Mouse (Mus musculus) stomach, embryonic 14.5 days (tissue): ENCODE data around the gene 4833439L19Rik. TPM values are rescaled to one million over a fixed set of nuclear protein-coding genes. Genes with fewer than 3 reads are reported as not detected.

Source experiments
- ATAC-seq: fragments of 200-750 bp; cut with Nextera tagmentation; 2 replicates; pipeline ENCODE4 v1.8.0; 2017; ENCODE audit warnings: low read depth, moderate TSS enrichment; ENCODE audit not compliant: insufficient number of reproducible peaks, insufficient read depth, low FRiP score
- H3K27ac ChIP-seq: fragments of 300-500 bp; sonication (generic); 2 replicates; pipeline ENCODE4 v1.5.1; 2014; ENCODE audit warnings: mild to moderate bottlenecking, low read length, moderate library complexity, mixed read lengths
- H3K27me3 ChIP-seq: fragments of 300-500 bp; sonication (generic); 2 replicates; pipeline ENCODE4 v1.6.1; 2014; ENCODE audit warnings: low read length, control low read depth, mixed read lengths; ENCODE audit not compliant: control insufficient read depth, insufficient read depth
- H3K36me3 ChIP-seq: fragments of 300-500 bp; sonication (generic); 2 replicates; pipeline ENCODE4 v1.6.1; 2014; ENCODE audit warnings: mild to moderate bottlenecking, control low read depth, low read length, moderate library complexity, mixed read lengths; ENCODE audit not compliant: control insufficient read depth, insufficient read depth
- H3K4me1 ChIP-seq: fragments of 300-500 bp; sonication (generic); 2 replicates; pipeline ENCODE4 v1.6.1; 2014; ENCODE audit warnings: low read length, control low read depth, mixed read lengths; ENCODE audit not compliant: control insufficient read depth, insufficient read depth
- H3K4me2 ChIP-seq: fragments of 300-500 bp; sonication (generic); replicated peaks from 2 replicates; pipeline ENCODE4 v1.6.1; 2014; ENCODE audit warnings: low read depth, low read length, control low read depth
- H3K4me3 ChIP-seq: fragments of 300-500 bp; sonication (generic); 2 replicates; pipeline ENCODE4 v1.5.1; 2014; ENCODE audit warnings: low read depth, low read length, control low read depth
- H3K9ac ChIP-seq: fragments of 300-500 bp; sonication (generic); replicated peaks from 2 replicates; pipeline ENCODE4 v1.6.1; 2014; ENCODE audit warnings: low read depth, mild to moderate bottlenecking, control low read depth, low read length, moderate library complexity, mixed read lengths
- H3K9me3 ChIP-seq: fragments of 300-500 bp; sonication (generic); 2 replicates; pipeline ENCODE4 v1.6.1; 2016; ENCODE audit warnings: low read depth, low read length, control low read depth; ENCODE audit not compliant: control insufficient read depth
- WGBS: fragments of 180-500 bp; shearing (Covaris S2); extraction: QIAGEN DNeasy Blood & Tissue Kit; methylation state at CpG from one replicate; pipeline ENCODE4 v1.1.7; 2014; 5-methylcytosine and 5-hydroxymethylcytosine counted together
- polyA plus RNA-seq: library from polyadenylated mRNA; unstranded; fragments of >200 nt; fragmentation: Nextera tagmentation; extraction: Ambion mirVana; gene quantifications from 2 replicates; pipeline ENCODE4 v1.2.1, GENCODE M21; 2014

4833439L19Rik gene
- polyA plus RNA-seq, 1 experiment from 2014 or later, result 129 TPM

- H3K4me3 ChIP-seq, result no peak overlapping the region
- no peak overlapping the region for H3K9ac ChIP-seq
- H3K9me3 ChIP-seq, result no peaks in the 10 kb centered on the region
- WGBS, result 78% methylated on average over 7 of the region's 7 CpGs
- no peak overlapping the region for H3K27ac ChIP-seq
- ATAC-seq, result no peak
- no peaks in the 10 kb centered on the region for H3K4me1 ChIP-seq
- no peaks in the 10 kb centered on the region for H3K27me3 ChIP-seq
- H3K4me2 ChIP-seq, result no peak overlapping the region
- peaks cover 42% of the 10 kb centered on the region for H3K36me3 ChIP-seq
Observed at GRCm38 (mm10) chr13:54548036-54548435, 17.2 kb downstream of the 4833439L19Rik start.

- Histone ChIP-seq H3K4me3 (no peak overlapping the region), H3K27me3 (no peaks in the 10 kb centered on the region), H3K9ac (no peak overlapping the region), H3K4me1 (no peaks in the 10 kb centered on the region), H3K27ac (no peak overlapping the region), H3K4me2 (no peak overlapping the region), H3K36me3 (peaks cover 29% of the 10 kb centered on the region), H3K9me3 (no peaks in the 10 kb centered on the region)
- ATAC-seq, result no peak
Observed at GRCm38 (mm10) chr13:54532134-54532533, 33.1 kb downstream of the 4833439L19Rik start.

GRCm38 (mm10) chr13:54527140-54527539 is 38.1 kb downstream of the 4833439L19Rik start:
- no peak for ATAC-seq

GRCm38 (mm10) chr13:54521181-54521580 is 44.1 kb downstream of the 4833439L19Rik start:
- H3K9ac ChIP-seq, result no peak overlapping the region
- H3K4me2 ChIP-seq, result no peak overlapping the region
- H3K4me3 ChIP-seq, result no peak overlapping the region
- no peaks in the 10 kb centered on the region for H3K27me3 ChIP-seq
- no peaks in the 10 kb centered on the region for H3K9me3 ChIP-seq
- H3K27ac ChIP-seq, result no peak overlapping the region
- ATAC-seq, result no peak
- H3K36me3 ChIP-seq, result peaks cover 16% of the 10 kb centered on the region
- H3K4me1 ChIP-seq, result no peaks in the 10 kb centered on the region

More at GRCm38 (mm10) chr13:54527140-54527539, 38.1 kb downstream of the 4833439L19Rik start:
- Histone ChIP-seq H3K27me3 (no peaks in the 10 kb centered on the region), H3K4me1 (no peaks in the 10 kb centered on the region), H3K4me2 (no peak overlapping the region), H3K36me3 (peaks cover 37% of the 10 kb centered on the region), H3K9ac (no peak overlapping the region), H3K4me3 (no peak overlapping the region), H3K9me3 (no peaks in the 10 kb centered on the region), H3K27ac (no peak overlapping the region)
- 88% methylated on average over 6 of the region's 6 CpGs for WGBS

GRCm38 (mm10) chr13:54520221-54520620 is 45.0 kb downstream of the 4833439L19Rik start:
- no peak overlapping the region for H3K4me2 ChIP-seq
- H3K4me1 ChIP-seq, result no peaks in the 10 kb centered on the region
- H3K9me3 ChIP-seq, result no peaks in the 10 kb centered on the region
- peaks cover 6% of the 10 kb centered on the region; the same call in 1 of the 2 replicates for H3K36me3 ChIP-seq
- no peak for ATAC-seq
- no peak overlapping the region for H3K9ac ChIP-seq
- no peak overlapping the region for H3K4me3 ChIP-seq
- no peaks in the 10 kb centered on the region for H3K27me3 ChIP-seq
- H3K27ac ChIP-seq, result no peak overlapping the region
- WGBS, result 97% methylated on average over 4 of the region's 4 CpGs

- 91% methylated on average over 1 of the region's 1 CpGs for WGBS
- Histone ChIP-seq H3K4me2 (no peak overlapping the region), H3K27me3 (no peaks in the 10 kb centered on the region), H3K4me1 (no peaks in the 10 kb centered on the region), H3K27ac (no peak overlapping the region), H3K36me3 (no peaks in the 10 kb centered on the region), H3K4me3 (no peak overlapping the region), H3K9me3 (no peaks in the 10 kb centered on the region), H3K9ac (no peak overlapping the region)
- no peak for ATAC-seq
Observed at GRCm38 (mm10) chr13:54505920-54506319, 59.3 kb downstream of the 4833439L19Rik start.

GRCm38 (mm10) chr13:54504611-54505260 is 60.5 kb downstream of the 4833439L19Rik start:
- H3K9ac ChIP-seq, result peak overlapping the region; percentile 74
- H3K27ac ChIP-seq, result 0 out of 2 replicates have a peak overlapping the region, but pooled peaks have one; percentile 66
- no peaks in the 10 kb centered on the region for H3K4me1 ChIP-seq
- 24% methylated on average over 7 of the region's 7 CpGs for WGBS
- H3K27me3 ChIP-seq, result no peaks in the 10 kb centered on the region
- H3K36me3 ChIP-seq, result no peaks in the 10 kb centered on the region
- peak overlapping the region; percentile 92 for H3K4me2 ChIP-seq
- ATAC-seq, result no peak
- peak overlapping the region; percentile 76 for H3K4me3 ChIP-seq
- H3K9me3 ChIP-seq, result no peaks in the 10 kb centered on the region

GRCm38 (mm10) chr13:54503604-54504521 is 61.4 kb downstream of the 4833439L19Rik start, which contains the start of gene Simc1:
Simc1 (plus strand) TSS chr13:54503779.
- Histone ChIP-seq H3K4me2 (peak within 1 kb of the TSS; percentile 92), H3K36me3 (no peaks in the 10 kb centered on the region), H3K9ac (peak within 1 kb of the TSS; percentile 74), H3K4me3 (peak within 1 kb of the TSS; percentile 76), H3K9me3 (no peaks in the 10 kb centered on the region), H3K27me3 (no peaks in the 10 kb centered on the region), H3K27ac (peak within 1 kb of the TSS; percentile 66; the same call in 1 of the 2 replicates), H3K4me1 (no peaks in the 10 kb centered on the region)
- under 1% methylated on average over 83 of the region's 105 CpGs for WGBS
- ATAC-seq, result peak; percentile 90
